Mouse (Mus musculus) spleen, postnatal 14 days (tissue): ENCODE results near the gene Stab1.

ENCODE experiments used
- DNase-seq, 2 experiments: peaks; one replicate each; pipeline ENCODE4 v3.0.0; 2021 to 2022; ENCODE audit warnings: low spot score in 2 of 2

Stab1 gene

GRCm38 (mm10) chr14:31194891-31195513 is 26.6 kb upstream of the Stab1 start:
- no peak for DNase-seq

DNA sequence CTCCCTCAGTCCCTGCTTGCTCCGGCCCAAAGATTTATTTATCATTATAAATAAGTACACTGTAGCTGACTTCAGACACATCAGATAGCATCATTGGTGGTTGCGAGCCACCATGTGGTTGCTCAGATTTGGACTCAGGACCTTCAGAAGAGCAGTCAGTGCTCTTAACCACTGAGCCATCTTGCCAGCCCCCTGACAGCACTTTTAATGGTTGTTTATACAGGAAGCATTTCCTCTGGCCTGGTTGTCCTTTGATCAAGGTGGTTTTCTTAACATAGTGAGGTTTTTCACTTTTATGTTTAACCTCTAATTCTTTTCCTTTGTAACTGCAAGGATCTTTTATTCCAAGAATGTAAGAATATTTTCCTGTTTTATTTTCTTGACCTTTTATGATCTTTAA is 26.0 kb upstream of the Stab1 start:
- no peak for DNase-seq

DNA sequence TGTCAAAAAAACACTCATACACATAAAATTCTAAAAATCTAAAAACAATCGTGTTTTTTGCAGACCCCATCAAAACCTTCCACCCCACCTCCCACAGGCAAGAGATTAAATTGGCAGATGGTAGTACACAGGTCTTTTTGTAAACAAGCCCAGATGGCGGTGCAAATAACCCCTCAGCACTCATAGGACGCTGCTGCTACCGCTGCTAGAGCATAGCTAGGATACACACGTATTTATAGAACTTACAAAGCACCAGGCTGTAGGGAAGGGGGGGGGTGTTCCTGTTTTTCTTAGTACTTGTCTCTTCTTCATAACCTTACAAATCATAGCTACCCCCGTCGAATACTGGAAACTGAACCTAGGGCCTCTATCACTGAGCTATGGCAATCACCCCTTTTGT is 25.4 kb upstream of the Stab1 start:
- no peak for DNase-seq

DNA sequence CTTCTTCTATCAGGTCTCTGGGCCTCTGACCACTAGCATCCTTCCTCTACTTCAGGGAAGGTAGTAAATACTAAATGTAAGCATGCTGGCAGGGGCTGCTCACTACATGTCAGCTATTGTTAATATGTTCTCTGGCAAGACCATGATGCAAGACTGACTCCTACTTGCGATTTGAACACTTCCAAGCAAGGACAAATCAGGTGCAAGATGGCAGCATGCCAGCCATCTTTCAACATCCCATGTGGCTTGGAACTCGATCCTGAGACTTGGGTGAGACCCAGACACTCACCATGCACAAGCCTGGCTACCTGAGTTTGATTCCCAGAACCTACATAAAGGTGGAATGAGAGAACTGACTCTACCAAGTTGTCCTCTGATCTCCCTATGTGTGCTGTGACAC is 23.5 kb upstream of the Stab1 start:
- DNase-seq = no peak

- DNase-seq = no peak
Measured at GRCm38 (mm10) chr14:31189348-31189747, 20.9 kb upstream of the Stab1 start.

- DNase-seq = no peak
Measured at GRCm38 (mm10) chr14:31188771-31189181, 20.3 kb upstream of the Stab1 start.

GRCm38 (mm10) chr14:31186656-31187055 is 18.2 kb upstream of the Stab1 start:
- DNase-seq = no peak

DNA sequence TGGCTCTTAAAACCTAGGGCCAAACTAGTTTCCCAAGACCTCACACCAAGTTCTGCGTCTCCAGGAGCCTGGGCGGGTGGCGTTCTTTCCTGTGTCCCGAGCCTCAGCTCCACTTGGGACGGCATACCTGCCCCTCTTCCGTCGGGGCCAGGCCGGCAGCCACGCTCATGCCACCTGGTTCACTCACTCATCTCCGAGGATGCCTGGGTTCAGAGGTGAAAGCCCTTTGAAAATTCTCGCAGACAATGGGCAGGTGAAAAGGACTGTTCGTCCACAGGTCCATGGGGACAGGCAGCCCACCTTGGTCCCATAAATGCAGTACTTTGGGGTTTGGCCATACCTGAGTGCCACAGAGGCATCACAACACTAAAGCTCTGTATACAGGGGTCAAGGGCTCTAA is 15.8 kb upstream of the Stab1 start:
- no peak for DNase-seq

DNA sequence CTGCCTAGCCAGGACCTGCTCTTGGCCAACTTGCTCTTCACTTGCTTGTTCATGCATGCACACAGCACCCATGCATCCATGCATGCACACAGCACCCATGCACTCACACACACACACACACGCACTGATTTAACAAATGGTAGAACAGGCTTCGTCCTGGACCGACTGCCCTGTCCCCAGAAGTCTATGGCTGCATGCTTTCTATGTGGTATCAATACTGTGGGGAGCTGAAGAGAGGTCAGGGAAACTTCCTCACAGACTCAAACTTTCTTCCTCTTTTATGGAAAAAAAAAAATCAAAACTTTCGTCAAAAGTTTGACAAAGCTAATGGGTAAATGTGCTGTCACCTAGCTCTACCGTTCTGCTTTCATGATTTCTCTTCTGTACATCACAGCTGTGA is 15.1 kb upstream of the Stab1 start:
- DNase-seq = no peak

- no peak for DNase-seq
Measured at GRCm38 (mm10) chr14:31182786-31183290, 14.4 kb upstream of the Stab1 start.

- DNase-seq = no peak
Measured at GRCm38 (mm10) chr14:31181512-31181911, 13.1 kb upstream of the Stab1 start.

DNA sequence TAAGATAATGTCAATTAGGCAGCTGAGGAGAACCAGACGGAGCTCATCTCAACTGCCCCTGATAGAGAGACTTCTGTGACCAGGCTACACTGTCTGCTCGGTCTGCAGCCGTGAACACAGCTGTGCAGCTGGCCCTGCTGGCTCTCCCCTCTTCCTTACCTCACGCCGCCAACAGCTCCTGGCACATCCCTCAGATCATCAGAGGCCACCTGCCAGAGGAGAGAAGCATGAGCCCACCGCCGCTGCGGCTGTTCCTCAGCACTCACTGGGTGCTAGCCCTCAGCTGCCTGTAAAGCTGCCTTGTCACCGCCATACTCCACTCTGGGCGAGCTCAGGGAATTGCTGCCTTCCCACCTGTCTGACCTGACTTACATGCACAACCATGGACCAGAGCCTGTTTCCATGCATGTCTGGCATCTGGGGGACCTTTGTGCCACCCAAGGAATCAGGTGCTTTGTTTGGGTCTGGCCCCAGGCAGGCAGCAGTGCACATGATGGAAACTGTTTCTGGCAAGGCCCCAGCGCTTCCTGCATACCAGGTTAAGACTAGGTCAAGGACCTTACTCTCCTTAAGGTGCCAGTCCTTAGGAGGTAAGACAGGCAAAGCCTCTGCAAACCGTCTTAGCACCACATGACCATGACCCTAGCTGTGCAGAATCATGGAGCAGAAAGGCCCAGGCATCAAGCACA is 11.4 kb upstream of the Stab1 start:
- no peak for DNase-seq

- no peak for DNase-seq
Measured at GRCm38 (mm10) chr14:31177715-31178114, 9.3 kb upstream of the Stab1 start.

- no peak for DNase-seq
Measured at GRCm38 (mm10) chr14:31177287-31177686, 8.8 kb upstream of the Stab1 start.

DNA sequence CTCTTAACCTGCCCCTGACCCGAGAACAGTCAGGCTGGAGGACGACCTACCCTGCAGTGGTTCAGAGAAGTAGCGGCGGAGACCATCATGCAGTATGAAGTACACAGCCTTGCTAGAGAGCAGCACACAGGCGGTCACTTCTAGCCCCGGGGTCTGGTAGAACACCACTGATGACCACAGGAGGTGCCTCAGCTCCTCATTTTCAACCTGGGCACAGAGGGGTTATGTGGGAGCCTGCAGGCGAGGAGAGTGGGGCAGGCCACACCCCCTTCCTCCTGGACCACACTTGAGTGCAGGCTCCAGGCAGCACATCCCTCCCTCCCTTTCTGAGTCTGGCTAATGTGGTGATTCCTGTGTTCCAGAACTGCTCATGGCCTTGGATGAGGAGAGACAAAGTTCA is 5.1 kb upstream of the Stab1 start:
- DNase-seq = no peak

GRCm38 (mm10) chr14:31172781-31173455 is 4.5 kb upstream of the Stab1 start:
- DNase-seq = no peak

GRCm38 (mm10) chr14:31171821-31172220 is 3.4 kb upstream of the Stab1 start:
- no peak for DNase-seq

GRCm38 (mm10) chr14:31171386-31171785 is 2.9 kb upstream of the Stab1 start:
- DNase-seq = no peak

DNA sequence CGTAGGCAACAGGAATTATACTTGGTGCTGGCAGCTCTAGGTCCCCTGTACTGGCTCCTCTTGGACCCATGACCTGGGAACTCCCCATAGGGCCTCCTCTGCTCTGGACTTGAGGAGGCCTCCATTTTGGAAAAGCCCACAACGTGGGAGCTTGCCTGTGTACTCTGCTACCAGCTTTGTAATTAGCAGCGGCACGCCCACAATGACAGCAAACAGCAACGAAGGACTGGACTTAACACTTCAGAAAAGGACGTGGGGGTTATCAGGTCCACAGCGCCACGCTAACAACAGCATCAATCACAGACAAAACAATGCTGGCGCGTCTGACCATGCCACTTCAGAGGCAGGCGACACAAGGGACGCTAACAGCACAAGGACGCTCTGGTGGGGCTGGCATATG is 2.5 kb upstream of the Stab1 start:
- DNase-seq = no peak

DNA sequence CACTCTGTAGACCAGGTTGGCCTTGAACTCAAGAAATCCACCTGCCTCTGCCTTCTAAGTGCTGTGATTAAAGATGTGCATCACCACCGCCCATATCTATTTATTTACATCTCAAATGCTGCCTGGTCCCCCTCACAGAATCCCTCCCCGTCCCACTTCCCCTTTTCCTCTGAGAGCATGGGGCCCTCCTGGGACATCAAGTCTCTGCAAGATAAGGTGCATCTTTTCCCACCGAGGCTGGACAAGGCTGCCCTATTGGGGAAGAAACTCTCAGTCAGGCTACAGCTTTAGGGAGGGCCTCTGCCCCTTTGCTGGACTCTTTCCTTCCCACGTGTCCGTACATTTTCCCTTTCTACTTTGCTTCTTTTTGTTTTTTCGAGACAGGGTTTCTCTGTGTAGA is 1.1 kb upstream of the Stab1 start:
- no peak for DNase-seq

DNA sequence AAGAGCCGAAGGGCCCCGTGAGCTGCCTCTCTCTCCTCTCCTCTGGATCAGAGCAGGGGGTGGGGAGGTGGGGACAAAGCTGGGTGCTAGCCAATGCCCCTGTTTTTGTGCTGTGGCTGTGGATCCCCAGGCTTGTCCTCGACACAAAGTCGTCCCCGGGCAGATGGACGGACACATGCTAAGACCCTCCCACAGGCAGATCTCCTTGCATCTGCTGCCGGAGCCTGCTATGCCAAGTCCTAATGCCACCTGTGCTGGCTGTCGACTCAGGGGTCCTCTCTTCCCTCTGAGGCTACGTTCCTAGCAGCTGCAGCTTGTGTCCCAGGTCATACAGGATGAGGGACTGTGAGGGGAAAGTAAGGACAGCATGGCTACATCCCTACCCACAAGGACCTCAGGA is 1.6 kb downstream of the Stab1 start:
- DNase-seq = no peak

- DNase-seq = no peak
Measured at GRCm38 (mm10) chr14:31165991-31166630, 2.3 kb downstream of the Stab1 start.

- no peak for DNase-seq
Measured at GRCm38 (mm10) chr14:31165458-31165857, 3.0 kb downstream of the Stab1 start.
